Mouse (Mus musculus): ENCODE measurements around the gene Cdk5rap2. TPM values are rescaled to one million over a fixed set of nuclear protein-coding genes. Genes with fewer than 3 reads are reported as not detected.

Cdk5rap2 gene
- total RNA-seq, 1 experiment: 23.9 TPM

- no peaks in the 10 kb centered on the region for H3K9me3 ChIP-seq (ENCODE audit: control insufficient read depth, insufficient read depth, low read depth, low read length)
- in situ Hi-C loops (cut with MboI; ENCODE audit: low sequenced_read_pairs in 2 of 2, unreplicated experiment in 2 of 2): no loop called here
- peaks cover 23% of the 10 kb centered on the region; the same call in 1 of the 2 replicates for H3K36me3 ChIP-seq (ENCODE audit: control insufficient read depth, insufficient read depth, low read length, poor library complexity, severe bottlenecking)
- TF ChIP-seq CHD2 (IDR thresholded peaks at IDR 0.05; ENCODE audit: low read depth, low read length) (no peak), ZC3H11A (IDR thresholded peaks at IDR 0.05; ENCODE audit: borderline replicate concordance, low read depth, low read length) (no peak), HCFC1 (IDR thresholded peaks at IDR 0.05; ENCODE audit: borderline replicate concordance, insufficient read depth, low read length) (no peak), ZNF384 (IDR thresholded peaks at IDR 0.05; ENCODE audit: low read depth, low read length) (no peak), MAFK (IDR thresholded peaks at IDR 0.05; ENCODE audit: insufficient read depth, low read depth, low read length) (no peak)
- H3K4me3 ChIP-seq (ENCODE audit: insufficient read depth in 1 of 2, low read depth in 1 of 2, low read length in 2 of 2, poor library complexity in 1 of 2, severe bottlenecking in 1 of 2): no peak overlapping the region
- peak; percentile 44 for DNase-seq (ENCODE audit: low read depth, low spot score)
- no peaks in the 10 kb centered on the region for H3K4me1 ChIP-seq (ENCODE audit: control insufficient read depth in 2 of 2, insufficient read depth in 2 of 2, low read length in 2 of 2, poor library complexity in 1 of 2)
- peak overlapping the region; percentile 22; the same call in 1 of the 2 replicates for H3K9ac ChIP-seq (ENCODE audit: insufficient read depth, low read depth, low read length, poor library complexity, severe bottlenecking)
- no peak overlapping the region for H3K27ac ChIP-seq (ENCODE audit: insufficient read depth, low read depth, low read length, poor library complexity, severe bottlenecking)
Measured at GRCm38 (mm10) chr4:70265248-70265647, 145.0 kb downstream of the Cdk5rap2 start.

- TF ChIP-seq MAFK (IDR thresholded peaks at IDR 0.05; ENCODE audit: insufficient read depth, low read depth, low read length) (no peak), HCFC1 (IDR thresholded peaks at IDR 0.05; ENCODE audit: borderline replicate concordance, insufficient read depth, low read length) (no peak), CHD2 (IDR thresholded peaks at IDR 0.05; ENCODE audit: low read depth, low read length) (no peak)
- no peak for DNase-seq (ENCODE audit: low read depth, low spot score)
- Histone ChIP-seq H3K36me3 (ENCODE audit: control insufficient read depth, insufficient read depth, low read length, poor library complexity, severe bottlenecking) (peaks cover 23% of the 10 kb centered on the region; the same call in 1 of the 2 replicates), H3K4me1 (ENCODE audit: control insufficient read depth in 2 of 2, insufficient read depth in 2 of 2, low read length in 2 of 2, poor library complexity in 1 of 2) (no peaks in the 10 kb centered on the region), H3K9me3 (ENCODE audit: control insufficient read depth, insufficient read depth, low read depth, low read length) (no peaks in the 10 kb centered on the region), H3K9ac (ENCODE audit: insufficient read depth, low read depth, low read length, poor library complexity, severe bottlenecking) (no peak overlapping the region), H3K27ac (ENCODE audit: insufficient read depth, low read depth, low read length, poor library complexity, severe bottlenecking) (no peak overlapping the region), H3K4me3 (ENCODE audit: insufficient read depth in 1 of 2, low read depth in 1 of 2, low read length in 2 of 2, poor library complexity in 1 of 2, severe bottlenecking in 1 of 2) (no peak overlapping the region)
- in situ Hi-C loops (cut with MboI; ENCODE audit: low sequenced_read_pairs in 2 of 2, unreplicated experiment in 2 of 2): no loop called here
Measured at GRCm38 (mm10) chr4:70262850-70263249, 147.4 kb downstream of the Cdk5rap2 start.

- H3K4me1 ChIP-seq (ENCODE audit: control insufficient read depth in 2 of 2, insufficient read depth in 2 of 2, low read length in 2 of 2, poor library complexity in 1 of 2): no peaks in the 10 kb centered on the region
- no peak overlapping the region for H3K9ac ChIP-seq (ENCODE audit: insufficient read depth, low read depth, low read length, poor library complexity, severe bottlenecking)
- H3K36me3 ChIP-seq (ENCODE audit: control insufficient read depth, insufficient read depth, low read length, poor library complexity, severe bottlenecking): peaks cover 28% of the 10 kb centered on the region; the same call in 1 of the 2 replicates
- no peak for DNase-seq (ENCODE audit: low read depth, low spot score)
- no peak overlapping the region for H3K4me3 ChIP-seq (ENCODE audit: insufficient read depth in 1 of 2, low read depth in 1 of 2, low read length in 2 of 2, poor library complexity in 1 of 2, severe bottlenecking in 1 of 2)
- no peaks in the 10 kb centered on the region for H3K9me3 ChIP-seq (ENCODE audit: control insufficient read depth, insufficient read depth, low read depth, low read length)
- no peak overlapping the region for H3K27ac ChIP-seq (ENCODE audit: insufficient read depth, low read depth, low read length, poor library complexity, severe bottlenecking)
- in situ Hi-C loops (cut with MboI; ENCODE audit: low sequenced_read_pairs in 2 of 2, unreplicated experiment in 2 of 2): no loop called here
- TF ChIP-seq CHD2 (IDR thresholded peaks at IDR 0.05; ENCODE audit: low read depth, low read length) (no peak), HCFC1 (IDR thresholded peaks at IDR 0.05; ENCODE audit: borderline replicate concordance, insufficient read depth, low read length) (no peak), MAFK (IDR thresholded peaks at IDR 0.05; ENCODE audit: insufficient read depth, low read depth, low read length) (no peak)
Measured at GRCm38 (mm10) chr4:70261315-70261714, 148.9 kb downstream of the Cdk5rap2 start.

GRCm38 (mm10) chr4:70260419-70260807, 149.8 kb downstream of the Cdk5rap2 start:
- in situ Hi-C loops (cut with MboI; ENCODE audit: low sequenced_read_pairs in 2 of 2, unreplicated experiment in 2 of 2): no loop called here

More at GRCm38 (mm10) chr4:70260419-70260807, 149.8 kb downstream of the Cdk5rap2 start:
- Histone ChIP-seq H3K27ac (ENCODE audit: insufficient read depth, low read depth, low read length, poor library complexity, severe bottlenecking) (no peak overlapping the region; the same call in 1 of the 2 replicates), H3K9me3 (ENCODE audit: control insufficient read depth, insufficient read depth, low read depth, low read length) (no peaks in the 10 kb centered on the region), H3K9ac (ENCODE audit: insufficient read depth, low read depth, low read length, poor library complexity, severe bottlenecking) (no peak overlapping the region), H3K4me3 (ENCODE audit: insufficient read depth in 1 of 2, low read depth in 1 of 2, low read length in 2 of 2, poor library complexity in 1 of 2, severe bottlenecking in 1 of 2) (no peak overlapping the region), H3K36me3 (ENCODE audit: control insufficient read depth, insufficient read depth, low read length, poor library complexity, severe bottlenecking) (peaks cover 26% of the 10 kb centered on the region; the same call in 1 of the 2 replicates), H3K4me1 (ENCODE audit: control insufficient read depth in 2 of 2, insufficient read depth in 2 of 2, low read length in 2 of 2, poor library complexity in 1 of 2) (no peaks in the 10 kb centered on the region)
- no peak for DNase-seq (ENCODE audit: low read depth, low spot score)
- no peak for TF ChIP-seq HCFC1 (IDR thresholded peaks at IDR 0.05; ENCODE audit: borderline replicate concordance, insufficient read depth, low read length)
- TF ChIP-seq MAFK (IDR thresholded peaks at IDR 0.05; ENCODE audit: insufficient read depth, low read depth, low read length): no peak
- TF ChIP-seq ZNF384 (IDR thresholded peaks at IDR 0.05; ENCODE audit: low read depth, low read length): no peak
- no peak for TF ChIP-seq CHD2 (IDR thresholded peaks at IDR 0.05; ENCODE audit: low read depth, low read length)
- no peak for TF ChIP-seq ZC3H11A (IDR thresholded peaks at IDR 0.05; ENCODE audit: borderline replicate concordance, low read depth, low read length)
